In the genomic region with DNA sequence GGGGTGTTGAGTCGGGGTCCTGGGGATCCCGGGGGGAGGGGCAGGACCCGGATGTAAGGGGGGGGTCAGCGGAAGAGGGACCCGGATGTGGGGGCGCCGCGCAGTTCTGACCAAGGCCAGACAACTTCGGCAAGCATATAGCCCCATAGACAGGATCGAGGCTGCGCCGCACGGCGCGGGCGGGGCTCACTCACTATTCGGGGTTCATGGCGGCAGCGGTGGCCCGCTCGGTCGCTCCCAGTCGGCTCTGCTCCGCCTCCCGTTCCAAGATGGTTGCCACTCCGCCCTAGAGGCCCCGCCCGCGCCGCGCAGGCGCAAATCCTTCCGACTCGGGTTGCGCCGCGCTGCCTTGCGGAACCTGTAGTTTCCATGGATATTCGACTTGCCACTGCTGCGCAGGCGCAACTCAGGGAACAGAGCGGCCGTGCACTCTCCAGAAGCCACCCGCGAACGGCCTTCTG, we compare ENCODE assay signal across 8 mouse cellular contexts. TPM values are rescaled to one million over a fixed set of nuclear protein-coding genes. Genes with fewer than 3 reads are reported as not detected.
DNase-seq lines count a peak whose midpoint lies in the region; ATAC-seq and TF ChIP-seq lines count a peak whose summit lies in the region.

TSS of gene Rab1b (minus strand) at position 342 of the 461 bp plus-strand sequence.

- no peaks in the 10 kb centered on the region for H3K27me3 ChIP-seq in ES-Bruce4 (ENCODE audit: control insufficient read depth, insufficient read depth, low read length, poor library complexity, severe bottlenecking)
- no peaks in the 10 kb centered on the region for H3K27me3 ChIP-seq in forebrain, embryonic 13.5 days
- no peaks in the 10 kb centered on the region for H3K27me3 ChIP-seq in liver, postnatal 0 days (ENCODE audit: insufficient read depth, low read length)
- H3K27me3 ChIP-seq in neural tube, embryonic 14.5 days (ENCODE audit: control insufficient read depth, insufficient read depth, low read length), result no peaks in the 10 kb centered on the region

- no peaks in the 10 kb centered on the region for H3K9me3 ChIP-seq in ES-Bruce4 (replicated peaks; ENCODE audit: control insufficient read depth, insufficient read depth, low read length, poor library complexity, severe bottlenecking)
- H3K9me3 ChIP-seq in forebrain, embryonic 13.5 days (replicated peaks), result no peaks in the 10 kb centered on the region
- H3K9me3 ChIP-seq in liver, postnatal 0 days (ENCODE audit: low read length), result no peaks in the 10 kb centered on the region
- no peaks in the 10 kb centered on the region for H3K9me3 ChIP-seq in neural tube, embryonic 14.5 days (ENCODE audit: control insufficient read depth, low read length)

- H3K36me3 ChIP-seq in ES-Bruce4 (ENCODE audit: control insufficient read depth, insufficient read depth, low read length, poor library complexity, severe bottlenecking), result peaks cover 12% of the 10 kb centered on the region
- peaks cover 73% of the 10 kb centered on the region for H3K36me3 ChIP-seq in forebrain, embryonic 13.5 days (ENCODE audit: poor library complexity, severe bottlenecking)
- peaks cover 32% of the 10 kb centered on the region for H3K36me3 ChIP-seq in liver, postnatal 0 days (replicated peaks; ENCODE audit: insufficient read depth, low read length)
- H3K36me3 ChIP-seq in neural tube, embryonic 14.5 days (ENCODE audit: control insufficient read depth, insufficient read depth, low read length), result peaks cover 60% of the 10 kb centered on the region

- peak; percentile 85 for ATAC-seq in cerebellum, adult (ENCODE audit: insufficient number of reproducible peaks, low FRiP score, low TSS enrichment)
- peak; percentile 97 for ATAC-seq in forebrain, embryonic 13.5 days
- ATAC-seq in liver, postnatal 0 days, result peak; percentile 93
- ATAC-seq in neural tube, embryonic 14.5 days (ENCODE audit: low read depth), result peak; percentile 95

- no peak for TF ChIP-seq CTCF in ES-Bruce4 (IDR thresholded peaks at IDR 0.05; ENCODE audit: low read depth, low read length)
- no peak for TF ChIP-seq CTCF in liver, postnatal 0 days (IDR thresholded peaks at IDR 0.05; ENCODE audit: low read depth)

- peak within 1 kb of the TSS; percentile 87 for H3K4me2 ChIP-seq in forebrain, embryonic 13.5 days
- H3K4me2 ChIP-seq in liver, postnatal 0 days (ENCODE audit: low read depth, low read length), result peak within 1 kb of the TSS; percentile 97
- peak within 1 kb of the TSS; percentile 70 for H3K4me2 ChIP-seq in neural tube, embryonic 14.5 days (ENCODE audit: low read depth, low read length)

- no peak within 1 kb of the TSS for H3K27ac ChIP-seq in ES-Bruce4 (ENCODE audit: insufficient read depth, low read length)
- peak within 1 kb of the TSS; percentile 91 for H3K27ac ChIP-seq in forebrain, embryonic 13.5 days
- H3K27ac ChIP-seq in liver, postnatal 0 days (ENCODE audit: low read depth), result peak within 1 kb of the TSS; percentile 94
- peak within 1 kb of the TSS; percentile 96 for H3K27ac ChIP-seq in neural tube, embryonic 14.5 days (ENCODE audit: low read depth, low read length)

- peak within 1 kb of the TSS; percentile 92 for H3K9ac ChIP-seq in ES-Bruce4 (ENCODE audit: low read depth, poor library complexity, severe bottlenecking)
- peak within 1 kb of the TSS; percentile 93 for H3K9ac ChIP-seq in forebrain, embryonic 13.5 days
- H3K9ac ChIP-seq in liver, postnatal 0 days (replicated peaks), result peak within 1 kb of the TSS; percentile 90
- peak within 1 kb of the TSS; percentile 78 for H3K9ac ChIP-seq in neural tube, embryonic 14.5 days (replicated peaks; ENCODE audit: low read depth, low read length)

- TF ChIP-seq POLR2A in ES-Bruce4 (IDR thresholded peaks at IDR 0.05; ENCODE audit: insufficient read depth, low read length), result no peak

- TF ChIP-seq EP300 in ES-Bruce4 (IDR thresholded peaks at IDR 0.05; ENCODE audit: insufficient read depth, low read depth, low read length), result no peak
- TF ChIP-seq EP300 in liver, postnatal 0 days (IDR thresholded peaks at IDR 0.05; ENCODE audit: low read depth), result no peak

- WGBS in forebrain, embryonic 13.5 days, result 0% methylated on average over 31 of the region's 46 CpGs
- under 1% methylated on average over 46 of the region's 46 CpGs for WGBS in large intestine, adult 2 months
- WGBS in liver, postnatal 0 days (ENCODE audit: insufficient replicate concordance), result under 1% methylated on average over 36 of the region's 46 CpGs
- 0% methylated on average over 46 of the region's 46 CpGs for WGBS in neural tube, embryonic 14.5 days

- H3K4me1 ChIP-seq in ES-Bruce4 (ENCODE audit: control insufficient read depth, insufficient read depth, low read length), result no peaks in the 10 kb centered on the region
- H3K4me1 ChIP-seq in forebrain, embryonic 13.5 days, result peaks cover 21% of the 10 kb centered on the region
- H3K4me1 ChIP-seq in liver, postnatal 0 days (ENCODE audit: insufficient read depth), result peaks cover 27% of the 10 kb centered on the region
- peaks cover 9% of the 10 kb centered on the region for H3K4me1 ChIP-seq in neural tube, embryonic 14.5 days (ENCODE audit: control insufficient read depth, insufficient read depth, low read length)

- peak; percentile 99 for DNase-seq in heart, postnatal 10 days
- DNase-seq in large intestine, adult 2 months (ENCODE audit: low read depth, low spot score), result peak; percentile 91
- DNase-seq in liver, postnatal 0 days, result peak; percentile 99
- DNase-seq in testis, postnatal 10 days (ENCODE audit: low spot score), result peak; percentile 98

- intact Hi-C loops in heart, postnatal 10 days (cut with DNase I), result no loop called here

- H3K4me3 ChIP-seq in ES-Bruce4 (ENCODE audit: low read depth, low read length), result peak within 1 kb of the TSS; percentile 89
- peak within 1 kb of the TSS; percentile 77 for H3K4me3 ChIP-seq in forebrain, embryonic 13.5 days
- peak within 1 kb of the TSS; percentile 87 for H3K4me3 ChIP-seq in liver, postnatal 0 days (ENCODE audit: low read depth, low read length)
- peak within 1 kb of the TSS; percentile 52 for H3K4me3 ChIP-seq in neural tube, embryonic 14.5 days (ENCODE audit: low read depth, low read length)

RNA-seq across cellular contexts. Expression of gene Rab1b, which starts in this region (rescaled TPM):
- 70.5 and 75.3 TPM in 2 replicates for polyA plus RNA-seq in ES-Bruce4 (2011; ENCODE audit: insufficient read depth, insufficient read length, low read depth, missing spikeins)
- polyA plus RNA-seq in forebrain, embryonic 13.5 days (2015; fragmentation: Nextera tagmentation; extraction: Ambion mirVana), result 235 and 252 TPM in 2 replicates
- 100 to 1,000 TPM; 193 to 204 TPM for total RNA-seq in heart, postnatal 10 days (2021)
- 181 and 205 TPM in 2 replicates for polyA plus RNA-seq in large intestine, adult 2 months (2012; rRNA removed)
- 86.0 and 90.6 TPM in 2 replicates for polyA plus RNA-seq in liver, postnatal 0 days (2015; fragmentation: Nextera tagmentation; extraction: Ambion mirVana)
- 199 and 222 TPM in 2 replicates for polyA plus RNA-seq in neural tube, embryonic 14.5 days (2014; fragmentation: Nextera tagmentation; extraction: Ambion mirVana)
